Mouse (Mus musculus) myocyte (in vitro differentiated cells): Measurements from ENCODE around the gene Tmem182. TPM values are rescaled to one million over a fixed set of nuclear protein-coding genes. Genes with fewer than 3 reads are reported as not detected.
A peak's percentile ranks its signal among the peaks of the same experiment; 100 is the strongest.

Source experiments
- H3K27me3 ChIP-seq: one replicate; pipeline ENCODE4 v1.6.1; 2011; ENCODE audit not compliant: control insufficient read depth, insufficient read depth, insufficient read length
- H3K36me3 ChIP-seq: one replicate; pipeline ENCODE4 v1.6.1; 2011; ENCODE audit not compliant: control insufficient read depth, insufficient read depth
- H3K4me2 ChIP-seq: one replicate; pipeline ENCODE4 v1.6.1; 2011; ENCODE audit warnings: low read depth, control low read depth
- H3K4me3 ChIP-seq: one replicate; pipeline ENCODE4 v1.5.1; 2011; ENCODE audit warnings: mild to moderate bottlenecking, control low read depth, moderate library complexity
- H3K79me2 ChIP-seq: one replicate; pipeline ENCODE4 v1.6.1; 2011; ENCODE audit not compliant: control insufficient read depth, insufficient read depth
- H3ac ChIP-seq: one replicate; pipeline ENCODE4 v1.6.1; 2011; ENCODE audit not compliant: control insufficient read depth, insufficient read length
- CEBPB ChIP-seq: IDR thresholded peaks from 2 replicates; pipeline ENCODE4 v1.6.1; 2011; ENCODE audit warnings: mild to moderate bottlenecking, moderate library complexity; ENCODE audit not compliant: poor library complexity, insufficient read depth, severe bottlenecking
- E2F4 ChIP-seq: IDR thresholded peaks from one replicate; pipeline ENCODE4 v1.6.1; 2011; ENCODE audit warnings: mild to moderate bottlenecking, control low read depth, moderate library complexity; ENCODE audit not compliant: insufficient read depth
- MAX ChIP-seq: IDR thresholded peaks from one replicate; pipeline ENCODE4 v1.6.1; 2011; ENCODE audit warnings: low read depth, mild to moderate bottlenecking, control low read depth
- MYOD1 ChIP-seq, 3 experiments: IDR thresholded peaks; one replicate each; pipeline ENCODE4 v1.6.1; 2011; ENCODE audit warnings: control low read depth in 2 of 3, low read depth in 2 of 3, mild to moderate bottlenecking in 2 of 3, moderate library complexity in 1 of 3; ENCODE audit not compliant: insufficient read length in 2 of 3, control insufficient read depth in 1 of 3
- MYOG ChIP-seq, 3 experiments: IDR thresholded peaks; one replicate each; pipeline ENCODE4 v1.6.1; 2011; ENCODE audit warnings: control low read depth in 2 of 3, low read depth in 2 of 3, mild to moderate bottlenecking in 2 of 3; ENCODE audit not compliant: insufficient read length in 2 of 3, control insufficient read depth in 1 of 3, insufficient read depth in 1 of 3
- POLR2A ChIP-seq: IDR thresholded peaks from one replicate; pipeline ENCODE4 v1.6.1; 2011; ENCODE audit warnings: low read depth, mild to moderate bottlenecking, control low read depth, moderate library complexity; ENCODE audit not compliant: insufficient read length
- POLR2AphosphoS2 ChIP-seq: IDR thresholded peaks from one replicate; pipeline ENCODE4 v1.6.1; 2011; ENCODE audit warnings: low read depth, control low read depth; ENCODE audit not compliant: insufficient read length
- REST ChIP-seq: IDR thresholded peaks from one replicate; pipeline ENCODE4 v1.6.1; 2011; ENCODE audit warnings: mild to moderate bottlenecking, control low read depth, moderate library complexity; ENCODE audit not compliant: insufficient read depth, insufficient read length
- SRF ChIP-seq: IDR thresholded peaks from one replicate; pipeline ENCODE4 v1.6.1; 2011; ENCODE audit warnings: low read depth; ENCODE audit not compliant: control insufficient read depth, insufficient read length
- TCF12 ChIP-seq: IDR thresholded peaks from one replicate; pipeline ENCODE4 v1.6.1; 2011; ENCODE audit warnings: mild to moderate bottlenecking, control low read depth; ENCODE audit not compliant: poor library complexity, insufficient read depth, severe bottlenecking
- TCF3 ChIP-seq: IDR thresholded peaks from one replicate; pipeline ENCODE4 v1.6.1; 2011; ENCODE audit warnings: low read depth, control low read depth; ENCODE audit not compliant: insufficient read length
- USF1 ChIP-seq: IDR thresholded peaks from one replicate; pipeline ENCODE4 v1.6.1; 2011; ENCODE audit warnings: low read depth, mild to moderate bottlenecking, control low read depth, moderate library complexity
- polyA plus RNA-seq: library from polyadenylated mRNA; unstranded; fragments of >200 nt; fragmentation: generic; extraction: Trizol; gene quantifications from one replicate; pipeline ENCODE4 v1.2.1, GENCODE M21; 2012; ENCODE audit warnings: missing spikeins

The Tmem182 gene
- polyA plus RNA-seq, 1 experiment = 58.0 TPM

- H3ac ChIP-seq = no peak overlapping the region
- no peaks in the 10 kb centered on the region for H3K36me3 ChIP-seq
Measured at GRCm38 (mm10) chr1:40797348-40797747, 8.1 kb upstream of the Tmem182 start.

GRCm38 (mm10) chr1:40799121-40799520 is 6.3 kb upstream of the Tmem182 start:
- H3ac ChIP-seq = no peak overlapping the region
- no peak overlapping the region for H3K4me2 ChIP-seq
- H3K36me3 ChIP-seq = no peaks in the 10 kb centered on the region
- H3K79me2 ChIP-seq = no peaks in the 10 kb centered on the region
- no peak for TF ChIP-seq MYOG (IDR thresholded peaks at IDR 0.05; ENCODE audit: control insufficient read depth in 1 of 3, insufficient read depth in 1 of 3, insufficient read length in 2 of 3, low read depth in 2 of 3)
- no peak for TF ChIP-seq SRF
- no peak for TF ChIP-seq E2F4
- TF ChIP-seq USF1 = no peak
- TF ChIP-seq POLR2A = no peak
- TF ChIP-seq REST = no peak
- no peak for TF ChIP-seq MYOD1 (IDR thresholded peaks at IDR 0.05; ENCODE audit: control insufficient read depth in 1 of 3, insufficient read length in 2 of 3, low read depth in 2 of 3)
- no peak for TF ChIP-seq CEBPB
- TF ChIP-seq TCF12 = no peak
- no peak for TF ChIP-seq MAX
- TF ChIP-seq TCF3 = no peak
- H3K27me3 ChIP-seq = no peaks in the 10 kb centered on the region
- no peak overlapping the region for H3K4me3 ChIP-seq

More at GRCm38 (mm10) chr1:40797348-40797747, 8.1 kb upstream of the Tmem182 start:
- no peaks in the 10 kb centered on the region for H3K27me3 ChIP-seq
- H3K79me2 ChIP-seq = no peaks in the 10 kb centered on the region
- no peak overlapping the region for H3K4me2 ChIP-seq
- no peak overlapping the region for H3K4me3 ChIP-seq
- no peak for TF ChIP-seq REST
- TF ChIP-seq MYOG (IDR thresholded peaks at IDR 0.05; ENCODE audit: control insufficient read depth in 1 of 3, insufficient read depth in 1 of 3, insufficient read length in 2 of 3, low read depth in 2 of 3) = no peak
- TF ChIP-seq POLR2A = no peak
- no peak for TF ChIP-seq USF1
- no peak for TF ChIP-seq CEBPB
- TF ChIP-seq TCF3 = no peak
- TF ChIP-seq POLR2AphosphoS2 = no peak
- no peak for TF ChIP-seq TCF12
- no peak for TF ChIP-seq MYOD1 (IDR thresholded peaks at IDR 0.05; ENCODE audit: control insufficient read depth in 1 of 3, insufficient read length in 2 of 3, low read depth in 2 of 3)
- no peak for TF ChIP-seq MAX
- TF ChIP-seq E2F4 = no peak
- TF ChIP-seq SRF = no peak

GRCm38 (mm10) chr1:40800908-40801307 is 4.5 kb upstream of the Tmem182 start:
- H3K4me2 ChIP-seq = no peak overlapping the region
- TF ChIP-seq POLR2A = no peak
- TF ChIP-seq USF1 = no peak
- TF ChIP-seq TCF12 = no peak
- TF ChIP-seq REST = no peak
- no peak for TF ChIP-seq E2F4
- no peak for TF ChIP-seq MAX
- no peak for TF ChIP-seq MYOD1 (IDR thresholded peaks at IDR 0.05; ENCODE audit: control insufficient read depth in 1 of 3, insufficient read length in 2 of 3, low read depth in 2 of 3)
- no peak for TF ChIP-seq MYOG (IDR thresholded peaks at IDR 0.05; ENCODE audit: control insufficient read depth in 1 of 3, insufficient read depth in 1 of 3, insufficient read length in 2 of 3, low read depth in 2 of 3)
- H3K4me3 ChIP-seq = no peak overlapping the region
- H3K79me2 ChIP-seq = no peaks in the 10 kb centered on the region
- no peaks in the 10 kb centered on the region for H3K36me3 ChIP-seq
- H3K27me3 ChIP-seq = no peaks in the 10 kb centered on the region
- H3ac ChIP-seq = no peak overlapping the region

GRCm38 (mm10) chr1:40802759-40803158 is 2.6 kb upstream of the Tmem182 start:
- no peak overlapping the region for H3K4me2 ChIP-seq
- no peak overlapping the region for H3K4me3 ChIP-seq
- TF ChIP-seq POLR2A = no peak
- TF ChIP-seq POLR2AphosphoS2 = no peak
- TF ChIP-seq MAX = no peak
- no peak for TF ChIP-seq TCF3
- no peak for TF ChIP-seq TCF12
- TF ChIP-seq USF1 = no peak
- TF ChIP-seq REST = no peak
- TF ChIP-seq MYOD1 (IDR thresholded peaks at IDR 0.05; ENCODE audit: control insufficient read depth in 1 of 3, insufficient read length in 2 of 3, low read depth in 2 of 3) = no peak
- no peak for TF ChIP-seq CEBPB
- TF ChIP-seq SRF = no peak
- TF ChIP-seq MYOG (IDR thresholded peaks at IDR 0.05; ENCODE audit: control insufficient read depth in 1 of 3, insufficient read depth in 1 of 3, insufficient read length in 2 of 3, low read depth in 2 of 3) = no peak
- no peak for TF ChIP-seq E2F4
- H3ac ChIP-seq = no peak overlapping the region
- no peaks in the 10 kb centered on the region for H3K27me3 ChIP-seq
- H3K79me2 ChIP-seq = no peaks in the 10 kb centered on the region
- H3K36me3 ChIP-seq = no peaks in the 10 kb centered on the region

- TF ChIP-seq MAX (no peak), CEBPB (no peak), REST (no peak), MYOG (IDR thresholded peaks at IDR 0.05; ENCODE audit: control insufficient read depth in 1 of 3, insufficient read depth in 1 of 3, insufficient read length in 2 of 3, low read depth in 2 of 3) (peak in 1 of 3 experiments; percentile 23), POLR2AphosphoS2 (no peak), MYOD1 (IDR thresholded peaks at IDR 0.05; ENCODE audit: control insufficient read depth in 1 of 3, insufficient read length in 2 of 3, low read depth in 2 of 3) (peak in 2 of 3 experiments; percentile 43 to 69)
- Histone ChIP-seq H3K4me2 (no peak overlapping the region), H3K36me3 (no peaks in the 10 kb centered on the region), H3K79me2 (no peaks in the 10 kb centered on the region), H3K27me3 (no peaks in the 10 kb centered on the region), H3K4me3 (no peak overlapping the region), H3ac (no peak overlapping the region)
Measured at GRCm38 (mm10) chr1:40804118-40804517, 1.3 kb upstream of the Tmem182 start.
